Mouse (Mus musculus) liver, postnatal 0 days (tissue): ENCODE measurements around the gene Txndc11.

Experiments
- CTCF ChIP-seq: sonication (generic); IDR thresholded peaks from 2 replicates; pipeline ENCODE4 v1.5.1; 2016; ENCODE audit warnings: antibody characterized with exemption, low read depth
- EP300 ChIP-seq: IDR thresholded peaks from 2 replicates; pipeline ENCODE4 v1.6.1; 2016; ENCODE audit warnings: antibody characterized with exemption, low read depth, mild to moderate bottlenecking

- TF ChIP-seq CTCF (no peak), EP300 (no peak)
These were observed 87.3 kb downstream of the Txndc11 start for GRCm38 (mm10) chr16:11047130-11047529.
